Mouse (Mus musculus) megakaryocyte-erythroid progenitor cell, adult 5 weeks (primary cell): ENCODE measurements around the gene Dbr1. TPM values are rescaled to one million over a fixed set of nuclear protein-coding genes. Genes with fewer than 3 reads are reported as not detected.

Source experiments
- polyA plus RNA-seq: library from polyadenylated mRNA; stranded (reverse); fragments of >175 nt; gene quantifications from 2 replicates; pipeline ENCODE4 v1.2.3, GENCODE M21; 2012

Gene Dbr1
- 47.5 and 50.6 TPM in 2 replicates for polyA plus RNA-seq

GRCm38 (mm10) chr9:99575677-99576480 is at the start of gene Dbr1:
Gene Dbr1, plus strand, starts transcription at chr9:99575799.

DNA sequence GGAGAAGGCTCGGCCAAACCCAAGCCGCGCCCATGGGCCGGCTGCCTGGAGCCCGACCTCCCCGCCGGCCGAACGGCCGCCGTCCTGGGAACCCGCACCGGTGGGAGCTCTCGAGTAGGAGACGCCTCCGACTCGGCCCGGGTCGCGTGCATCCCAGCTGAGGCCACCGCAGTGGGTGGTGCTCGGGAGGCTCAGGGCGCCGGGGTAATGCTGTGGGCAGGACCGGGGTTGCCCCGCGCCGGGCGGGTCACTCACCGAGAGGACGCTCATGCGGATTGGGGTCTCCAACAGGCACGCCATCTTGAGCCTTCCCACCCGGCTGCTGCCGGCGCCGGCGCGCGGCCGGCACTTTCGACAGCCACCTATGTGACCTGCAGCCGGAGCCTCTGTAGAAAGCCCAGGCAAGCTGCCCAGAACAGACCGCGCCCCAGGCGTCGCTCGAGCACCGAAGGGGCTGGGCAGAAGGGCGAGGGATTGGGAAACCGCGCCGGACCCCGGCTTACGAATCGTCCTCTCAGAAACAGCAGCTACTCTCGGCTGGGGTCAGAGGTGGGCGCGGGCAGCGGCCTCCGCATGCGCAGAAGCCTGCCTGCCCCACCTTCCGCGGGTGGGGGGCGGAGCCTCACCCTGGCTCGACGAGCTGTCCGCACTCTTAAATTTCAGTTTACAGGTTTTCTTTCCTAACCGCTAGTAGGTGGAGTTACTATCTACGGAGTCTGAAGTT is 7.1 kb upstream of the Dbr1 start, which contains the start of gene Armc8:
Gene Armc8 (minus strand): TSS at position 553 of the 724 bp plus-strand sequence.

DNA sequence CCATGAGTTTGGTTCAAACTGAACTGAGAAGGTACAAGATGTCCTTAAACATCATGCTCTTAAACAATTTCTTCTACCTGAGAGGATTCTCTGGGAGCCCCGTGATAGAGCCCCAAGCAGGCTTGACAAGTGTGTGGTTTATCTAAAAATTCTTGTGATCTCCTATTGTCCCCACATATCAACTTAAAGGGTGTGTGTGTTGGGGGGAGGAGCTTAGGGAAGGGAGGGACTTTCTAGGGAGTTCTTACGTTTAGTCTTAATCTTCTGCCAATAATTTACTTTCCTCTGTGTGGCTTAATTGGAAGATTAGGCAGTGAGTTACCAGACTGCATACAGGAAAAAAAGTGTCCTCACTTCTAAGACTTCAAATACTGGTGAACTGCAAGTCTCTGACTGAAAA is 36.6 kb downstream of the Dbr1 start, which contains the start of gene A4gnt:
Gene A4gnt (plus strand): TSS at position 301 of the 400 bp plus-strand sequence.

GRCm38 (mm10) chr9:99629281-99630011 is 53.8 kb downstream of the Dbr1 start, which contains the start of gene Dzip1l:
Gene Dzip1l, plus strand, starts transcription at chr9:99629496.

Other genes with a start within 250 kb of the Dbr1 start
- gene Esyt3, start 217.2 kb upstream of the Dbr1 start, polyA plus RNA-seq: 0.02 and 0.03 TPM in 2 replicates
- gene Mras, start 138.4 kb upstream of the Dbr1 start, polyA plus RNA-seq: 0.92 and 1.4 TPM in 2 replicates
- gene Nme9, start 124.3 kb upstream of the Dbr1 start, polyA plus RNA-seq: not detected in 2 replicates
- gene Armc8, start 6.9 kb upstream of the Dbr1 start, polyA plus RNA-seq: 3.5 TPM in 2 replicates
- not detected in 2 replicates for gene A4gnt, start 36.7 kb downstream of the Dbr1 start, polyA plus RNA-seq
- 0.04 TPM in 1 of 2 replicates, not detected in the other for gene Dzip1l, start 53.7 kb downstream of the Dbr1 start, polyA plus RNA-seq
- gene Cldn18, start 141.5 kb downstream of the Dbr1 start, polyA plus RNA-seq: 0.04 TPM in 1 of 2 replicates, not detected in the other